Mouse (Mus musculus) kidney, adult 9 months (tissue): ENCODE results near the gene Ptprt.

ENCODE experiments used
- DNase-seq: peaks from one replicate; pipeline ENCODE4 v3.0.0; 2022

The Ptprt gene

GRCm38 (mm10) chr2:161511880-161512570 is 1148.9 kb downstream of the Ptprt start:
- peak; percentile 14 for DNase-seq

- no peak for DNase-seq
These were observed 1149.7 kb downstream of the Ptprt start for GRCm38 (mm10) chr2:161511101-161511759.

GRCm38 (mm10) chr2:161499097-161499899 is 1161.6 kb downstream of the Ptprt start:
- DNase-seq: no peak

GRCm38 (mm10) chr2:161498449-161499096 is 1162.4 kb downstream of the Ptprt start:
- no peak for DNase-seq

GRCm38 (mm10) chr2:161481741-161482140 is 1179.2 kb downstream of the Ptprt start:
- DNase-seq: no peak

GRCm38 (mm10) chr2:161480445-161480844 is 1180.5 kb downstream of the Ptprt start:
- DNase-seq: no peak
